Mouse (Mus musculus) mature B cell (primary cell): ENCODE measurements around the gene Egflam.

ENCODE experiments used
- in situ Hi-C: fragments of 300-500 bp; cut with MboI; formaldehyde crosslinking; loops from 2 replicates; pipeline ENCODE4 v1.14.3; 2019

Egflam gene

GRCm38 (mm10) chr15:7180576-7180975 lies 217.6 kb downstream of the Egflam start:
- in situ Hi-C loops = no loop called here

GRCm38 (mm10) chr15:7173776-7174175 lies 224.4 kb downstream of the Egflam start:
- in situ Hi-C loops = no loop called here

- in situ Hi-C loops = no loop called here
These were observed 224.8 kb downstream of the Egflam start for GRCm38 (mm10) chr15:7173346-7173745.

- in situ Hi-C loops = no loop called here
These were observed 225.3 kb downstream of the Egflam start for GRCm38 (mm10) chr15:7172875-7173274.

GRCm38 (mm10) chr15:7167906-7168532 lies 230.2 kb downstream of the Egflam start:
- in situ Hi-C loops = no loop called here

GRCm38 (mm10) chr15:7167238-7167905 lies 230.8 kb downstream of the Egflam start:
- in situ Hi-C loops = no loop called here

- in situ Hi-C loops = no loop called here
These were observed 231.5 kb downstream of the Egflam start for GRCm38 (mm10) chr15:7166735-7167134.

GRCm38 (mm10) chr15:7163851-7164250 lies 234.3 kb downstream of the Egflam start:
- in situ Hi-C loops = no loop called here

- in situ Hi-C loops = no loop called here
These were observed 237.9 kb downstream of the Egflam start for GRCm38 (mm10) chr15:7160321-7160720.

- in situ Hi-C loops = no loop called here
These were observed 238.3 kb downstream of the Egflam start for GRCm38 (mm10) chr15:7159869-7160268.

- in situ Hi-C loops = no loop called here
These were observed 240.5 kb downstream of the Egflam start for GRCm38 (mm10) chr15:7157658-7158057.
